Mouse (Mus musculus) kidney, embryonic 14.5 days (tissue): ENCODE results near the gene Rhoa. TPM values are rescaled to one million over a fixed set of nuclear protein-coding genes. Genes with fewer than 3 reads are reported as not detected.
"Not testable (repeated sequence)": the region's sequence is repeated elsewhere in the genome, so short reads cannot be mapped to it uniquely, and the experiment has no call there.

Experiments
- ATAC-seq: fragments of 200-750 bp; cut with Nextera tagmentation; 2 replicates; pipeline ENCODE4 v1.8.0; 2017; ENCODE audit warnings: moderate number of reproducible peaks, mild to moderate bottlenecking, moderate TSS enrichment, moderate library complexity; ENCODE audit not compliant: low FRiP score, low TSS enrichment
- H3K27ac ChIP-seq: fragments of 300-500 bp; sonication (generic); 2 replicates; pipeline ENCODE4 v1.5.1; 2014; ENCODE audit warnings: low read depth, mild to moderate bottlenecking, low read length, moderate library complexity, mixed read lengths
- H3K27me3 ChIP-seq: fragments of 300-500 bp; sonication (generic); 2 replicates; pipeline ENCODE4 v1.6.1; 2014; ENCODE audit warnings: mild to moderate bottlenecking, low read length; ENCODE audit not compliant: control insufficient read depth, insufficient read depth
- H3K36me3 ChIP-seq: fragments of 300-500 bp; sonication (generic); 2 replicates; pipeline ENCODE4 v1.6.1; 2014; ENCODE audit warnings: low read length, mixed read lengths; ENCODE audit not compliant: control insufficient read depth, insufficient read depth
- H3K4me1 ChIP-seq: fragments of 300-500 bp; sonication (generic); 2 replicates; pipeline ENCODE4 v1.6.1; 2014; ENCODE audit warnings: low read length, mixed read lengths; ENCODE audit not compliant: control insufficient read depth, insufficient read depth
- H3K4me2 ChIP-seq: fragments of 300-500 bp; sonication (generic); replicated peaks from 2 replicates; pipeline ENCODE4 v1.6.1; 2014; ENCODE audit warnings: low read depth, mild to moderate bottlenecking, low read length
- H3K4me3 ChIP-seq: fragments of 300-500 bp; sonication (generic); 2 replicates; pipeline ENCODE4 v1.5.1; 2014; ENCODE audit warnings: mild to moderate bottlenecking, low read length
- H3K9ac ChIP-seq: fragments of 300-500 bp; sonication (generic); 2 replicates; pipeline ENCODE4 v1.6.1; 2014; ENCODE audit warnings: low read depth, mild to moderate bottlenecking, low read length, moderate library complexity
- H3K9me3 ChIP-seq: fragments of 300-500 bp; sonication (generic); 2 replicates; pipeline ENCODE4 v1.6.1; 2016; ENCODE audit warnings: low read length; ENCODE audit not compliant: control insufficient read depth
- WGBS: fragments of 180-500 bp; shearing (Covaris S2); extraction: QIAGEN DNeasy Blood & Tissue Kit; methylation state at CpG from one replicate; pipeline ENCODE4 v1.1.7; 2014; 5-methylcytosine and 5-hydroxymethylcytosine counted together
- polyA plus RNA-seq: library from polyadenylated mRNA; unstranded; fragments of >200 nt; fragmentation: Nextera tagmentation; extraction: Ambion mirVana; gene quantifications from 2 replicates; pipeline ENCODE4 v1.2.1, GENCODE M21; 2014

Gene Rhoa
- polyA plus RNA-seq, 1 experiment from 2014 or later, result 317 TPM

DNA sequence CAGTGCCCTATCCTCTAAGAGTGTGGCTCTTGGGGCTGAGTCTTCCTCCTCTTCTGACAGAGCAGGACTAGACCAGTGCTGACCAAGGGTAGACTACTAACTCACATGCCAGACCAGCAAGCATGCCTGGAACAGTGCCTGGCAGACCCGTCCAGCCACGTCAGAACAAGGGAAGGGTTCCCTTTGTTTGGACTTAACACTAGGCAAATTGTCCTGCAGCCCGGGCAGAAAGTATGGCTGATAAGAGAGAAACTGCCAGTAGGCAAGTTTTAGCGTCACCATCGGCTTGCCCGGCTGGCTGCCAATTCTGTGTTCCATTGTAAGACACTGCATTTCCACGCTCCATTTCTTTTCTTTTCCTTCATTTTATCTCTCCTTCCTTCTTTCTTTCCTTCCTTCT, 38.2 kb upstream of the Rhoa start:
- Histone ChIP-seq H3K27ac (no peak overlapping the region), H3K4me3 (no peak overlapping the region), H3K27me3 (no peaks in the 10 kb centered on the region), H3K9me3 (no peaks in the 10 kb centered on the region), H3K9ac (no peak overlapping the region), H3K36me3 (no peaks in the 10 kb centered on the region), H3K4me1 (peaks cover 9% of the 10 kb centered on the region; the same call in 1 of the 2 replicates), H3K4me2 (no peak overlapping the region)
- 81% methylated on average over 7 of the region's 7 CpGs for WGBS
- ATAC-seq, result no peak

DNA sequence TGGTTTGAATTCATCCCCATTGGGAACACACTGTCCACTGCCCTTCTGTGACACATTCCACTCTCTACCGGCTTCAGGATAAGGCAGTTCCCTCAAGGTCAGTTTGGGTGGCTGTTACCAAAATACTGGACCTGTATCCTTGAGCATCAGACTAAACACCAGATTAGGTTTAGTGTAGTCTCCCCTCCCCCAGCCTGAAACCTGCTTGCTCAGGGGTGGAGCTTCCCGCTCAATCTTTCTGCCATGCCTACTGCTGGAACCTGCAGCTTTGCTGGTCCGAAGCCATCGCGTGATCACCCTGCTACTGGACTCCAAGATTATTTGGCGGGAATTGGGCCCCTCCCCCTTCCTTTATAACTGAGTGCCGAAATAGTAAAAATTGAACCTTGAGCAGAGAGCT, 37.2 kb upstream of the Rhoa start:
- not testable (repeated sequence) for H3K4me3 ChIP-seq, H3K27me3 ChIP-seq, H3K4me1 ChIP-seq, H3K4me2 ChIP-seq, H3K27ac ChIP-seq, H3K9ac ChIP-seq, H3K9me3 ChIP-seq, H3K36me3 ChIP-seq, ATAC-seq
- WGBS, result 77% methylated on average over 6 of the region's 7 CpGs

DNA sequence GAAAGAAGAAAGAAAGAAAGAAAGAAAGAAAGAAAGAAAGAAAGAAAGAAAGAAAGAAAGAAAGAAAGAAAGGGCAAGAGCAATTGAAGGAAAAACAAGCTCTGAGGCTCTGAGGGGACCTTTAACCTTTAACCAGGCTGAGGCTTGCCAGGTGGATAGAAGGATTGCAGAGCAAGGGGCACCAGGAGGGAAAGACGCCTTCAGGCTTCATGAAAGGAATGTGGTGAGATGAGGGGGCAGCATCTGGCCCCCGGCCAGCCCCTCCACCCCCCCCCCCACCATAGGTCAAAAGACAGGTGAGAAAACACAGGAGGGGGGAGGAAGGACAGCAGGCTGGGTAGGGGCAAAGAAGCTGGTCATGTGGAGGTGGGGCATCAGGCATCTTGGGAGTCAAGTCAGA, 34.0 kb upstream of the Rhoa start:
- no peak for ATAC-seq
- Histone ChIP-seq H3K4me3 (no peak overlapping the region), H3K27ac (no peak overlapping the region), H3K9me3 (no peaks in the 10 kb centered on the region), H3K4me1 (no peaks in the 10 kb centered on the region), H3K9ac (no peak overlapping the region), H3K27me3 (no peaks in the 10 kb centered on the region), H3K36me3 (no peaks in the 10 kb centered on the region), H3K4me2 (no peak overlapping the region)
- 15% methylated on average over 2 of the region's 2 CpGs for WGBS

DNA sequence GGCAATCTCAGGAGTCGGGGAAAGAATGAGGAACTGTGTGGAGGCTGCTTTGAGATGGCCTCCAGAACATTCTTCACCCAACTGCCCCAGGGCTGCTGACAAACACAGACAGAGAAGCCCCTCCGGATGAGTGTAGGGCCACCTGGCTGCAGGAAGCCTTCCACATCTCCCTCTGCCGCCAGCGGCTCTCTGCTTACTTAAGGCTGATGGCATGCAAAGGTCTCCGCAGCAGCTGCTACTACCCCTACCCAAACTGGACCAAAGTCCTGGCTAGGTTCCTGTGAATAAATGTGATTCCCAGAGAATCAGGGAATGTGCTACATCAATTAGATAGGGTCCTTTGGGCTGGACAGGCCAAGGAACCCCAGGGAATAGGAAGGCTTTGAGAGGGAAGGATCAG, 33.2 kb upstream of the Rhoa start:
- no peak overlapping the region for H3K4me2 ChIP-seq
- no peaks in the 10 kb centered on the region for H3K27me3 ChIP-seq
- WGBS, result 78% methylated on average over 5 of the region's 5 CpGs
- H3K9ac ChIP-seq, result no peak overlapping the region
- no peak overlapping the region for H3K27ac ChIP-seq
- H3K36me3 ChIP-seq, result no peaks in the 10 kb centered on the region
- no peak for ATAC-seq
- no peak overlapping the region for H3K4me3 ChIP-seq
- H3K4me1 ChIP-seq, result no peaks in the 10 kb centered on the region
- no peaks in the 10 kb centered on the region for H3K9me3 ChIP-seq

DNA sequence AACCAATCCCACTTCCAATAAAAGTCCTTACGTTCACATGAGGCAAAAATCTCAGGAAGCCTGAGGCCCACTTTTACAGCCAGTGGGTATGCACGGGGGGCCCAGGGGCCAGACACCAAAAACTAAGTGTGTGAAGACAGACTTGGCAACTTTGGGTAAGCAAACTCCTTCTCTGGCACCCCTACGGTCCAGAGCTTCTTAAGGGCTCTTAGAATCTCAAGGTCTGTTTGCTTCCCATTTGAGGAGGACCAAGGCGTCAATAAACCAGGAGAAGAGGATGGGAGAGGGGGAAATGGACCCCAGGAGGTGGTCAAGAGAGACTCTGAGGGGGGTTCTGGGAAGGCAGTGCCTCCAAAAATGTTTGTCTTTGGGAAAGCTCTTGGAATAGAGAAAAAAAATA, 32.4 kb upstream of the Rhoa start:
- no peaks in the 10 kb centered on the region for H3K36me3 ChIP-seq
- no peaks in the 10 kb centered on the region for H3K9me3 ChIP-seq
- no peaks in the 10 kb centered on the region for H3K4me1 ChIP-seq
- H3K4me3 ChIP-seq, result no peak overlapping the region
- H3K27ac ChIP-seq, result no peak overlapping the region
- no peak overlapping the region for H3K9ac ChIP-seq
- WGBS, result 78% methylated on average over 4 of the region's 4 CpGs
- ATAC-seq, result no peak
- H3K27me3 ChIP-seq, result no peaks in the 10 kb centered on the region
- H3K4me2 ChIP-seq, result no peak overlapping the region

DNA sequence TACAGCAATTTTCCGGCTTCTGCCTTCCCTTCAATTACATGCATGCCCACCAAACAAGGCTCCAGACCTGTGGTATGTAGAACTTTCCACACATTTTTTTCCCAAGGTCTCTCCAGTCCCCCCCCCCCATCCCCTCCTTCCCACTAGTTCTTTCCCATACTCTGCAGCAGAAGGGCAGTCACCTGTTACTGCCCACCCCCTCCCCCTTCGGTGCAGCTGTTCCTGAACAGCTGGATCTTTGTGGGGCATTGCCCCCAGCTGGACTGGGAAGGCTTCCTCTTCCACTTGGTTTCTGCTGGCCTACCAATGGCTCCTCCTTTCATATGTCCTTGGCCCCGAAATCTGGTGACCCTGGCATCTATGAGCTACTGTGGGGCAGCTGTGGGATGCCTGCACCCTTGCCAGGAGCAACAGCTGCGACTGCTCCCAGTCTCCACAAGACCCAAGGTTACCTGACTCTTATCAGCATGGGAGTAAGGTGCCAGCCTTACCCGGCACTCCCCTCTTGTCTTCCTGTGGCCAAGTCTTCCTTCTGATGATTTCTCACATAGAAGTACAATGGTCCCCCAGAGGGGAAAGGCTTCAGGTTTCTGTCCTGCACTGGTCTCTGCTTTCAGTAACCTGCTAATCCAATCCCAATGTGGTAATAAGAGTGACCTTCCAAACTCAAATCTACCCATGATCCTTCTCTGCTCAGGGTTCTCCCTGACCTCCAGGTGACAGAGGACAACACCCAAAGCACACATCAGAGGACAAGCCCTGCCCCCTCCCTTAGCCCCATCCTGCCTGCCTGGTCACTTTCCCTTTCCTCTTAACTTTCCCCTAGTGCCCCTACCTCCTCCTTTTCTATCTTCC, 31.2 kb upstream of the Rhoa start:
- Histone ChIP-seq H3K4me1 (no peaks in the 10 kb centered on the region), H3K36me3 (no peaks in the 10 kb centered on the region), H3K9ac (no peak overlapping the region), H3K4me3 (no peak overlapping the region), H3K27ac (no peak overlapping the region), H3K9me3 (no peaks in the 10 kb centered on the region), H3K4me2 (no peak overlapping the region), H3K27me3 (no peaks in the 10 kb centered on the region)
- ATAC-seq, result no peak
- 68% methylated on average over 5 of the region's 5 CpGs for WGBS

DNA sequence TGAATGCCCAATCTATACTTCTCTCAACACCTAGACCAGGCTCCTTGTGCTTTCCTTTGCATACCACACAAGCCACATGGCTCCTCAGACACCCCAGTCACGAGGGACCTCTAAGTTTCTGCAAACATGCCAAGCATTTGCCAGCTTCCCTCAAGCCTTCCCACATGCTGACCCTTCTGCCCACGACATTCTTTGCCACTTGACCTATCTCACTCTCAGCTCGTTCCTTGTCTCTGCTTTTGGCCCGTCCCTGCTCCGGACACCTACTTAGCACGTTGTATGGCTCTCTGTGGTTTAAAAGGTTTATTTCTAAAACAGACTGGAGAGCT, 30.6 kb upstream of the Rhoa start:
- H3K27ac ChIP-seq, result no peak overlapping the region
- H3K4me2 ChIP-seq, result no peak overlapping the region
- WGBS, result 57% methylated on average over 6 of the region's 6 CpGs
- H3K9me3 ChIP-seq, result no peaks in the 10 kb centered on the region
- H3K9ac ChIP-seq, result no peak overlapping the region
- H3K4me1 ChIP-seq, result no peaks in the 10 kb centered on the region
- no peaks in the 10 kb centered on the region for H3K27me3 ChIP-seq
- no peaks in the 10 kb centered on the region for H3K36me3 ChIP-seq
- no peak for ATAC-seq
- H3K4me3 ChIP-seq, result no peak overlapping the region

DNA sequence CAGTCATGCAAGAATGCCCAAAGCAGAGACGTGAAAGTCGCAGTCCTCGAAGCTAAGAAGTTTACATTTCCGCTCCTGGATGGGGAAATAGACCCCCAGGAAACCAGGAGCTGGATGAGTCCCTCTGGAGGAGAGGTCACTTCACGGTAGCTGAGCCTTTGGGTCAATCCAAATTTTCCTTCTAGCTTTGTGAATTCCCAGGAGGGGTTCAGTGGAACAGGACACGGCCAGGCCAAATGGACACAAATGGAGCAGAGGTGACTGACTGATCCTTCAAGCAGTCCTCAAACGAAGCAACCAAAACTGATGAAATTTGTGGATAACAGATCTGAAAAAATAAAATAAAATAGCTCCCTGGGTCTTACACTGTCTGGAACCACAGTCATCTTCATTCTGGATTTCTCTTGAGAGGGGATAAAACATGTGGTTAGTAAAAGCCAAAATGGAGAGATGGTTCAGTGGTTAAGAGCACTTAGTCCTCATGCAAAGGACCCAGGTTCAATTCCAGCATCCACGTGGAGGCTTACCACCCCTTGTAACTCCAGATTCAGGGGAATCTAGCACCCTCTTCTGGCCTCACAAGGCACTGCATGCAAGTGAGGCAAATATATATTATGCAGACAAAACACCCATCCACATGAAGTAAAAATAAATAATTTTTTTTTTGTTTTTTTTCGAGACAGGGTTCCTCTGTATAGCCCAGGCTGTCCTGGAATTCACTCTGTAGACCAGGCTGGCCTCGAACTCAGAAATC, 27.1 kb upstream of the Rhoa start:
- no peak overlapping the region for H3K4me3 ChIP-seq
- no peak for ATAC-seq
- 58% methylated on average over 10 of the region's 10 CpGs for WGBS

DNA sequence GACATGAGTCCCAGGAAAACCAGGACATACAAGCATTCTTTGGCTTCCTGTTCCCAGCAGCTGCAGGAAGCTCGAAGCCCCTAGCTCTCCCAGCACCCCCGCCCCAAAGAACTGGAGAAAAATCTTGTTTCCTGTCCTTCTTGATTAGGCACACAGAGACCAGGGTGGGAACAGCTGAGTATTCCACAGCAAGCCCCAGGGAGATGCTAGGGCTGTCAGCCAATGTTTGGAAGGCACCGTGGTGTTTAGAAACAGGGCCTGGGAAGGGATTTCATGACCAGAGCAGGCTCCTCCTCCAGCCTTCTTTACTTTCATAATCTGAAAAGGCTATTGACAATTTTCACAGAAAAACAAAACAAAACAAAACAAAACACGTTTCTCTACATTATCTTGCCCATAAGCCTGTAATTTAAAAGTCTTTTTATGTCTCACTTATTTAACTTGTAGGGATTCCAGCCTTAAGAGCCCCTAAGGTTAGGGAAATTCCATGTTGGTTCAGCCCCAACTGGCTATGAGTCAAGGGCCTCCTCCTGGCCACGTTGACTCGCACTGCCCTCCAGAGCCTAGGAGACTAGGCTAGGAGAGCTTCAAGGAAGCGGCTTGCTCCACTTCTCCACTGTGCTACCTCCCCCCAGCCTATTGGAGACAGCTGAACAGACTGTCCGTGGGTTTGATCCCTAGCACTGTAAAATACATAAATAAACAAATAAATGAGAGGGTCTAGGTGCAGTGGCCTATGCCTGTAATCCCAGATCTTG, 25.7 kb upstream of the Rhoa start:
- no peaks in the 10 kb centered on the region for H3K36me3 ChIP-seq
- no peak overlapping the region for H3K4me3 ChIP-seq
- 43% methylated on average over 8 of the region's 8 CpGs for WGBS
- H3K27me3 ChIP-seq, result no peaks in the 10 kb centered on the region
- no peak overlapping the region for H3K9ac ChIP-seq
- no peaks in the 10 kb centered on the region for H3K4me1 ChIP-seq
- peak overlapping the region; percentile 30; the same call in 1 of the 2 replicates for H3K27ac ChIP-seq
- ATAC-seq, result peak; percentile 59; the same call in 1 of the 2 replicates
- no peaks in the 10 kb centered on the region for H3K9me3 ChIP-seq
- no peak overlapping the region for H3K4me2 ChIP-seq

More for the DNA sequence above, 27.1 kb upstream of the Rhoa start:
- Histone ChIP-seq H3K27me3 (no peaks in the 10 kb centered on the region), H3K9ac (no peak overlapping the region), H3K36me3 (no peaks in the 10 kb centered on the region), H3K9me3 (no peaks in the 10 kb centered on the region), H3K4me1 (no peaks in the 10 kb centered on the region), H3K27ac (no peak overlapping the region), H3K4me2 (no peak overlapping the region)
